Mouse (Mus musculus): Measurements from ENCODE around the gene Git1. TPM values are rescaled to one million over a fixed set of nuclear protein-coding genes. Genes with fewer than 3 reads are reported as not detected.
A peak's percentile ranks its signal among the peaks of the same experiment; 100 is the strongest.

Git1 gene
- polyA plus RNA-seq, 1 experiment = 99.0 TPM

DNA sequence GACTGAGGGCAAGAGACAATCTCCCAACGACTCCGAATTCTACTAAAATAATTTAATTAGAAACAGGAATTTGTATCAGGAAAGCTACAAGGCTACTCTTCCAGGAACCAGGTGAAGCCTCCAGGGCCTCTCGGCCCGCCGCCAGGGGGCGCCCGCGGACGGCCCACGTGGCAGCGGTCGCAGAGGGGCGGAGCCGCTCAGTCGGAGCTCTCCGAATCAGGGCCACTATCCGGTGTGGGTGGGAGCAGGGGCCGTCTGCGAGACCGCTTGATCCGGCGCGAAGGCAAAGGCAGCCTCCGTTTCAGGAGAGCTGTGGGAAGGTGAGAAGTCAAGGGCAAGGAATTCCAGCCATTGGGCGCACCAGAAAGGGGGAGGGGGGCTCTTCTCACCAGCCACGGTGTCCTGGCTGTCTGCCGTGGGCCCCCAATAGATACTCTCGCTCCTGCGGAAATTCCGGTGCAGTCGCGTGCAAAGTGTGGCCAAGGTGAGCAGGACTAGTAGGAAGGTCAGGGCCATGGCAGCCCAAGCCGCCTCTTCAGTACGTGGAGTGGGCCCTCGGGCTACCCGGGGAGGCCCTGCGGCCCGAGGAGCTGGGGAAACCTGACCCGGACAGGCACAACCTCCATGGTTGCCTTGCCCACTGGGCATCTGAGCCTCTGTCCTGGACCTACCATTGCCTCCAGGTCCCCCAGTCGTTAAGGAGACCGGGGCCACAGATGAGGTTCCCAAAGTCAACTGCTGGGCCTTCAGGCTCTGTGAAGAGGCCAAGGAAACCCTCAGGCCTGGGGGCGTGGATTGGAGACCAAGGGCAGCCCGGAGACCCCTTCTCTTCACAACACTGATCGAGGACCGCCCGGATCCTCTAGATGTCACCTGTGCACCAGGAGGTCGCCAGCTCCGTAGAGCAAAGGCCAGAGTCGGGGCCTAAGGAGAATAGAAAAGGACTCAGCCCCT lies 15.0 kb downstream of the Git1 start:
- Histone ChIP-seq H3K4me1 (replicated peaks; ENCODE audit: control insufficient read depth, insufficient read depth, low read length) (peaks cover 11% of the 10 kb centered on the region), H3K27me3 (ENCODE audit: control insufficient read depth, insufficient read depth, low read length) (no peaks in the 10 kb centered on the region), H3K4me3 (ENCODE audit: control insufficient read depth, insufficient read depth, low read length) (peak overlapping the region; percentile 33), H3K36me3 (ENCODE audit: control insufficient read depth, insufficient read depth, low read length) (peaks cover 20% of the 10 kb centered on the region), H3K27ac (ENCODE audit: control insufficient read depth, insufficient read depth, low read length) (no peak overlapping the region)
- WGBS = 33% methylated on average over 49 of the region's 49 CpGs
- DNase-seq = peak; percentile 88
- peak; percentile 100 for TF ChIP-seq CTCF (IDR thresholded peaks at IDR 0.05; ENCODE audit: borderline replicate concordance, control insufficient read depth, extremely low read depth, insufficient read depth, low read length, poor library complexity)
- TF ChIP-seq POLR2A (IDR thresholded peaks at IDR 0.05; ENCODE audit: control insufficient read depth, extremely low read depth, insufficient read depth, low read length, poor library complexity) = 0 out of 2 replicates have a peak, but pooled peaks have one; percentile 12

DNA sequence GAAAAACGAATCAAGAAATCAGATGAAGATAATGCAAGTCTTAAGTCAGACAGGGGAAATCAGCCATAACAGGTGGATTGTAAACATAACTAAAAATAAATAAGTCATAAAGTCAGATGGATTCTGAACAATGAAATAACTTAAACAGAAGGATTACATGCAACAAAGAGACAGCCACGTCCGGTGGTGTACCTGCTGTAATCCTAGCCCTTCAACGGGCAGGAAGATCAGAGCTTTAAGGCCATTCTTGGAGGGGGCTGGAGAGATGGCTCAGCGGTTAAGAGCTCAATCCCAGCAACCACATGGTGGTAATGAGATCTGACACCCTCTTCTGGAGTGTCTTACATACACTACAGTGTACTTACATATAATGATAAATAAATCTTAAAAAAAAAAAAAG lies 18.0 kb downstream of the Git1 start:
- H3K27ac ChIP-seq (ENCODE audit: control insufficient read depth, insufficient read depth, low read length) = no peak overlapping the region
- no peaks in the 10 kb centered on the region for H3K27me3 ChIP-seq (ENCODE audit: control insufficient read depth, insufficient read depth, low read length)
- no peak overlapping the region for H3K4me3 ChIP-seq (ENCODE audit: control insufficient read depth, insufficient read depth, low read length)
- no peak for DNase-seq
- WGBS = 82% methylated on average over 5 of the region's 5 CpGs
- no peak for TF ChIP-seq CTCF (IDR thresholded peaks at IDR 0.05; ENCODE audit: borderline replicate concordance, control insufficient read depth, extremely low read depth, insufficient read depth, low read length, poor library complexity)
- TF ChIP-seq POLR2A (IDR thresholded peaks at IDR 0.05; ENCODE audit: control insufficient read depth, extremely low read depth, insufficient read depth, low read length, poor library complexity) = no peak
- H3K36me3 ChIP-seq (ENCODE audit: control insufficient read depth, insufficient read depth, low read length) = peaks cover 6% of the 10 kb centered on the region; the same call in 1 of the 2 replicates
- H3K4me1 ChIP-seq (replicated peaks; ENCODE audit: control insufficient read depth, insufficient read depth, low read length) = peaks cover 33% of the 10 kb centered on the region

DNA sequence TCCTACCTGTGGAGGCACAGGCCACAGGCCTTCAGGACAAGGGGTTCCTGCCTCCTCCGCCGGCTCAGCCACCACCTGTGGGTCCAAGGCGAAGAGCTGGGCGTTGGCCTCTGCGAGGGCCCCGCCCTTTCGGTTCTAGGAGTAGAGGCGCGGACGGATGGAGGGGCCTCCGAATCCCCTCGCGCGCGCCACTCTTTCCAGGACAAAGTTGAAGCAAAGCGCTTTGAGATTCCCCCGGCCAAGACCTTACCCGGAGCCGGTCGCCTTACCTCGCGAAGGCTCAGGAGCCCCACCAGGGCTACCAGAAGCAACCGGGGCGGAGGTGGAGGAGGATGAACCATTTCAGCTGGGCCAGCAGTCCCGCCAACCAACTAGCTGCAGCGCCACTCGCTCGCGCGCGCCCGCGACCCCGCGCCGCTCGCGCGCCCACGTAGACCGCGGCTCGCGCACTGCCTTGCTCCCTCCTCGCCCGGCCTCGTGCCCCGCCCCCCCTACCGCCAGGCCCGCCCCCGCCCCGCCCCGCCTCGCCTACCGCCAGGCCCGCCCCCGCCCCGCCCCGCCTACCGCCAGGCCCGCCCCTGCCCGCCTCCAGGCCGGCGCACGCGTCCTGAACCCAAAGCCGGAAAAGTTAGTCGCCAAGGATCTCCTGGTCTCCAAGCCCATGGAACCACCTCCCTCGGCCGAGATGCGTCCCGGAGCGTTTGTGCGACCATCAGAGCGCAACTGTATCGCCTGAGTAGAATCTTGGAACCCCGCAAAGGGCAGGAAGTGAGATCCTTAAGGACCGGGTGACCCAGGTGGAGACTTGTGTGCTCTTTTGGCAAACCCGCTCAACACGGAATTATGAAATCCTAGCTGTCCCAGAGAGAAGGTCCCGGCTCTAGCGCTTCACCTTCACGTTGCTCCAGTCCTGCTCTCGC lies 19.8 kb downstream of the Git1 start:
- Histone ChIP-seq H3K4me3 (ENCODE audit: control insufficient read depth, insufficient read depth, low read length) (peak overlapping the region; percentile 66), H3K27me3 (ENCODE audit: control insufficient read depth, insufficient read depth, low read length) (no peaks in the 10 kb centered on the region), H3K36me3 (ENCODE audit: control insufficient read depth, insufficient read depth, low read length) (no peaks in the 10 kb centered on the region), H3K27ac (ENCODE audit: control insufficient read depth, insufficient read depth, low read length) (no peak overlapping the region), H3K4me1 (replicated peaks; ENCODE audit: control insufficient read depth, insufficient read depth, low read length) (peaks cover 50% of the 10 kb centered on the region)
- DNase-seq = peak; percentile 87
- WGBS = under 1% methylated on average over 76 of the region's 84 CpGs
- TF ChIP-seq CTCF (IDR thresholded peaks at IDR 0.05; ENCODE audit: borderline replicate concordance, control insufficient read depth, extremely low read depth, insufficient read depth, low read length, poor library complexity) (peak; percentile 11; the same call in 1 of the 2 replicates), POLR2A (IDR thresholded peaks at IDR 0.05; ENCODE audit: control insufficient read depth, extremely low read depth, insufficient read depth, low read length, poor library complexity) (peak; percentile 77)

DNA sequence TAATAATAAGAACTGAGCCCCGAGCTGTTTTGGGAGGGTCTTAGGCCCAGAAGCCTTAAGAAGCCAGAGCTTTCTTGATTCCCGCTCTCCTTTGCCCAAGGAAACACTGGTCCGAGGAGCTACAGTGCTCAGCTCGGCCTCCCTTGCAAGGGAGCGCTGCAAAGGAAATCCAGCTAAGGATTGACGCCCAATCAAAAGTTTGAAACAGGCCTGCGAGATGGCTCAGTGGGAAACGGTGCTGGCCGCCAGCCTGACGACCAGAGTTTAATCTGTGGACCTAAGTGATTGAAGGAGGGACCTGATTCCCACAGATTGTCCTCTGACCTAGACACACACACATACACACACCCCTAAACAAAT lies 20.4 kb downstream of the Git1 start:
- Histone ChIP-seq H3K4me3 (ENCODE audit: control insufficient read depth, insufficient read depth, low read length) (peak overlapping the region; percentile 66), H3K27me3 (ENCODE audit: control insufficient read depth, insufficient read depth, low read length) (no peaks in the 10 kb centered on the region), H3K36me3 (ENCODE audit: control insufficient read depth, insufficient read depth, low read length) (no peaks in the 10 kb centered on the region), H3K27ac (ENCODE audit: control insufficient read depth, insufficient read depth, low read length) (no peak overlapping the region), H3K4me1 (replicated peaks; ENCODE audit: control insufficient read depth, insufficient read depth, low read length) (peaks cover 51% of the 10 kb centered on the region)
- TF ChIP-seq CTCF (IDR thresholded peaks at IDR 0.05; ENCODE audit: borderline replicate concordance, control insufficient read depth, extremely low read depth, insufficient read depth, low read length, poor library complexity) = no peak
- TF ChIP-seq POLR2A (IDR thresholded peaks at IDR 0.05; ENCODE audit: control insufficient read depth, extremely low read depth, insufficient read depth, low read length, poor library complexity) = no peak
- WGBS = 14% methylated on average over 10 of the region's 10 CpGs
- DNase-seq = peak; percentile 15

DNA sequence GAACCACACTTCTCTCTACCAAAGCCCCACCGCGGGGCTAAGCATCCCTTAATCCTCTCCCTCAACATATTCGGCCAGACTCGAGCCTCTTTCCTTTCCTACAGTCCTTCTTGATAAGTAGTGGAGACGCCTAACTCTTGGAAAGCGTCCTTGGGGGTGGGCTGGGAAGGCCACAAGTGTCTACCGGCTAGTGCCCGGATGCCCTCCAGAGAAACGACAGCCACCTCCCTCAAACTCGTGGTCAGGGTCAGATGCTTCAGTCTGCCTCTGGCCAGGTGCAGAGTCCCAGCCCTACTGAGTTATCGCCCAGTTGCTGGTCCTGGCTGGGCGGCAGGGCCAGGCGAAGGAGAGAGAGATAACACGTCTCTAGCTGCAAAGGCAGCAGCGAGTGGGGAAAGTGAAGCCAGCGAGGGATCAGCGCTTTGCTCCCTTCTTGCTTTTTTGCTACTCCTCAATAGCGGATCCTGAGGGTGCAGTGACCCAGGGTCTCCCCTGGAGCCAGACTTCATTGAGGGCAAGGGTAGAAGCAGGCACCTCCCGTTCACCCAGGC lies 21.0 kb downstream of the Git1 start:
- H3K27me3 ChIP-seq (ENCODE audit: control insufficient read depth, insufficient read depth, low read length) = no peaks in the 10 kb centered on the region
- no peak for TF ChIP-seq POLR2A (IDR thresholded peaks at IDR 0.05; ENCODE audit: control insufficient read depth, extremely low read depth, insufficient read depth, low read length, poor library complexity)
- no peak for TF ChIP-seq CTCF (IDR thresholded peaks at IDR 0.05; ENCODE audit: borderline replicate concordance, control insufficient read depth, extremely low read depth, insufficient read depth, low read length, poor library complexity)
- H3K27ac ChIP-seq (ENCODE audit: control insufficient read depth, insufficient read depth, low read length) = no peak overlapping the region
- H3K4me1 ChIP-seq (replicated peaks; ENCODE audit: control insufficient read depth, insufficient read depth, low read length) = peaks cover 55% of the 10 kb centered on the region
- DNase-seq = peak; percentile 37
- H3K4me3 ChIP-seq (ENCODE audit: control insufficient read depth, insufficient read depth, low read length) = peak overlapping the region; percentile 50
- no peaks in the 10 kb centered on the region for H3K36me3 ChIP-seq (ENCODE audit: control insufficient read depth, insufficient read depth, low read length)
- WGBS = 13% methylated on average over 19 of the region's 19 CpGs

Data from thymus, adult 2 months (tissue).